12 mouse cellular contexts compared by ENCODE assay signal in genomic region chr12:29257011-29257734, GRCm38 (mm10).
DNase-seq lines count a peak whose midpoint lies in the region; ATAC-seq lines count a peak whose summit lies in the region.
"Had no signal": no experiment of that assay in that cellular context is flagged by ENCODE, and none has a peak within 500 bp of the region (broad histone marks: within the 10 kb centered on the region; RNA-seq: fewer than 3 reads in every experiment).

No protein-coding gene starts in this region.

- no peak overlapping the region for H3K4me2 ChIP-seq in hindbrain, embryonic 13.5 days
- peak overlapping the region; percentile 35 for H3K4me2 ChIP-seq in midbrain, embryonic 12.5 days (replicated peaks)
- no peak overlapping the region for H3K4me2 ChIP-seq in liver, embryonic 12.5 days

- H3K27ac ChIP-seq in hindbrain, embryonic 13.5 days = peak overlapping the region; percentile 90
- H3K27ac ChIP-seq in midbrain, embryonic 12.5 days (replicated peaks) = peak overlapping the region; percentile 82
- no peak overlapping the region for H3K27ac ChIP-seq in liver, embryonic 12.5 days
- H3K27ac ChIP-seq: kidney, postnatal 0 days had no signal

- no peak overlapping the region for H3K9ac ChIP-seq in hindbrain, embryonic 13.5 days
- no peak overlapping the region; the same call in 1 of the 2 replicates for H3K9ac ChIP-seq in midbrain, embryonic 12.5 days (replicated peaks)
- H3K9ac ChIP-seq in liver, embryonic 12.5 days = no peak overlapping the region

- 12% methylated on average over 7 of the region's 7 CpGs for WGBS in hindbrain, embryonic 13.5 days
- 16% methylated on average over 7 of the region's 7 CpGs for WGBS in midbrain, embryonic 12.5 days
- 31% methylated on average over 7 of the region's 7 CpGs for WGBS in liver, embryonic 12.5 days (ENCODE audit: insufficient replicate concordance)

- H3K4me3 ChIP-seq in hindbrain, embryonic 13.5 days = no peak overlapping the region
- no peak overlapping the region for H3K4me3 ChIP-seq in midbrain, embryonic 12.5 days
- no peak overlapping the region for H3K4me3 ChIP-seq in liver, embryonic 12.5 days

- no peaks in the 10 kb centered on the region for H3K36me3 ChIP-seq in hindbrain, embryonic 13.5 days
- no peaks in the 10 kb centered on the region for H3K36me3 ChIP-seq in midbrain, embryonic 12.5 days
- no peaks in the 10 kb centered on the region for H3K36me3 ChIP-seq in liver, embryonic 12.5 days

- H3K9me3 ChIP-seq in hindbrain, embryonic 13.5 days = no peaks in the 10 kb centered on the region
- no peaks in the 10 kb centered on the region for H3K9me3 ChIP-seq in midbrain, embryonic 12.5 days
- no peaks in the 10 kb centered on the region for H3K9me3 ChIP-seq in liver, embryonic 12.5 days (replicated peaks)

- H3K4me1 ChIP-seq in hindbrain, embryonic 13.5 days (replicated peaks) = peaks cover 26% of the 10 kb centered on the region
- H3K4me1 ChIP-seq in midbrain, embryonic 12.5 days = peaks cover 25% of the 10 kb centered on the region
- peaks cover 5% of the 10 kb centered on the region; the same call in 1 of the 2 replicates for H3K4me1 ChIP-seq in liver, embryonic 12.5 days

- ATAC-seq in hindbrain, embryonic 13.5 days (ENCODE audit: low FRiP score) = 0 out of 2 replicates have a peak, but pooled peaks have one; percentile 40
- ATAC-seq in midbrain, embryonic 12.5 days (ENCODE audit: low FRiP score, low read depth) = peak; percentile 78
- ATAC-seq in liver, embryonic 12.5 days = no peak

- peak; percentile 42 for DNase-seq in retina, postnatal 1 day
- DNase-seq in retina, embryonic 14.5 days (ENCODE audit: low spot score) = no peak
- no peak for DNase-seq in gastrocnemius, postnatal 4 days (ENCODE audit: low spot score in 2 of 2)
- DNase-seq in cerebellum, adult 11 months = no peak
- DNase-seq in urinary bladder, postnatal 10 days (ENCODE audit: low spot score) = no peak
- DNase-seq: gastrocnemius, postnatal 14 days; heart, postnatal 10 days; lung, postnatal 4 days had no signal

- no peaks in the 10 kb centered on the region for H3K27me3 ChIP-seq in hindbrain, embryonic 13.5 days
- no peaks in the 10 kb centered on the region for H3K27me3 ChIP-seq in midbrain, embryonic 12.5 days
- 0 out of 2 replicates have a peak, but pooled peaks cover 3% of the 10 kb centered on the region for H3K27me3 ChIP-seq in liver, embryonic 12.5 days (replicated peaks)
